Mouse (Mus musculus) megakaryocyte, embryonic 14.5 days (primary cell): ENCODE measurements around the gene Cytip. TPM values are rescaled to one million over a fixed set of nuclear protein-coding genes. Genes with fewer than 3 reads are reported as not detected.

ENCODE experiments used
- H3K27me3 ChIP-seq: replicated peaks from 2 replicates; pipeline ENCODE3; 2012; ENCODE audit warnings: inconsistent platforms
- H3K36me3 ChIP-seq: replicated peaks from 2 replicates; pipeline ENCODE3; 2012; ENCODE audit warnings: low read length, inconsistent platforms, mixed read lengths
- H3K4me1 ChIP-seq: 2 replicates; pipeline ENCODE4 v1.6.1; 2012; ENCODE audit warnings: inconsistent platforms
- H3K4me3 ChIP-seq: replicated peaks from 2 replicates; pipeline ENCODE3; 2012; ENCODE audit warnings: moderate library complexity, mild to moderate bottlenecking, inconsistent platforms
- H3K9me3 ChIP-seq: 2 replicates; pipeline ENCODE4 v1.6.1; 2012; ENCODE audit warnings: inconsistent platforms
- FLI1 ChIP-seq: IDR thresholded peaks from 2 replicates; pipeline ENCODE4 v1.6.1; 2012; ENCODE audit warnings: low read length, inconsistent platforms, mixed read lengths
- GATA1 ChIP-seq: IDR thresholded peaks from 3 replicates; pipeline ENCODE4 v1.6.1; 2012; ENCODE audit warnings: mixed read lengths, low read length, inconsistent platforms, borderline replicate concordance
- polyA plus RNA-seq: library from polyadenylated mRNA; stranded (reverse); fragments of >175 nt; gene quantifications from 2 replicates; pipeline ENCODE4 v1.2.3, GENCODE M21; 2012; ENCODE audit warnings: low replicate concordance; ENCODE audit not compliant: insufficient read depth

Gene Cytip
- polyA plus RNA-seq, 1 experiment = 2.8 TPM

GRCm38 (mm10) chr2:58155271-58156107 lies 39.8 kb downstream of the Cytip start:
- Histone ChIP-seq H3K4me1 (peaks cover 56% of the 10 kb centered on the region), H3K27me3 (no peaks in the 10 kb centered on the region), H3K4me3 (peak overlapping the region; percentile 88), H3K9me3 (no peaks in the 10 kb centered on the region), H3K36me3 (peaks cover 4% of the 10 kb centered on the region)
- TF ChIP-seq GATA1 (no peak), FLI1 (no peak)

- Histone ChIP-seq H3K4me1 (peaks cover 47% of the 10 kb centered on the region), H3K27me3 (no peaks in the 10 kb centered on the region), H3K9me3 (no peaks in the 10 kb centered on the region), H3K4me3 (no peak overlapping the region), H3K36me3 (peaks cover 10% of the 10 kb centered on the region)
- TF ChIP-seq GATA1 (no peak), FLI1 (no peak)
These were observed 40.8 kb downstream of the Cytip start for GRCm38 (mm10) chr2:58154555-58154954.

GRCm38 (mm10) chr2:58153742-58154141 lies 41.6 kb downstream of the Cytip start:
- H3K27me3 ChIP-seq = no peaks in the 10 kb centered on the region
- TF ChIP-seq FLI1 (no peak), GATA1 (no peak)
- no peaks in the 10 kb centered on the region for H3K9me3 ChIP-seq
- peaks cover 42% of the 10 kb centered on the region for H3K4me1 ChIP-seq
- H3K36me3 ChIP-seq = peaks cover 18% of the 10 kb centered on the region
- H3K4me3 ChIP-seq = no peak overlapping the region

GRCm38 (mm10) chr2:58149983-58150405 lies 45.3 kb downstream of the Cytip start:
- H3K9me3 ChIP-seq = no peaks in the 10 kb centered on the region
- H3K36me3 ChIP-seq = peaks cover 53% of the 10 kb centered on the region

GRCm38 (mm10) chr2:58146572-58146971 lies 48.8 kb downstream of the Cytip start:
- Histone ChIP-seq H3K9me3 (no peaks in the 10 kb centered on the region), H3K36me3 (peaks cover 72% of the 10 kb centered on the region), H3K4me3 (no peak overlapping the region), H3K27me3 (no peaks in the 10 kb centered on the region), H3K4me1 (no peaks in the 10 kb centered on the region; the same call in 1 of the 2 replicates)
- TF ChIP-seq GATA1 = no peak
- no peak for TF ChIP-seq FLI1

More at GRCm38 (mm10) chr2:58149983-58150405, 45.3 kb downstream of the Cytip start:
- Histone ChIP-seq H3K27me3 (no peaks in the 10 kb centered on the region), H3K4me3 (no peak overlapping the region), H3K4me1 (peaks cover 6% of the 10 kb centered on the region)
- TF ChIP-seq FLI1 (no peak), GATA1 (no peak)

- Histone ChIP-seq H3K4me1 (peaks cover 34% of the 10 kb centered on the region), H3K9me3 (no peaks in the 10 kb centered on the region), H3K4me3 (no peak overlapping the region), H3K27me3 (no peaks in the 10 kb centered on the region), H3K36me3 (peaks cover 39% of the 10 kb centered on the region)
- TF ChIP-seq GATA1 (no peak), FLI1 (no peak)
These were observed 54.8 kb downstream of the Cytip start for GRCm38 (mm10) chr2:58140531-58140930.

- no peak for TF ChIP-seq GATA1
- no peak for TF ChIP-seq FLI1
- Histone ChIP-seq H3K27me3 (no peaks in the 10 kb centered on the region), H3K36me3 (peaks cover 30% of the 10 kb centered on the region), H3K4me3 (no peak overlapping the region), H3K9me3 (no peaks in the 10 kb centered on the region), H3K4me1 (peaks cover 44% of the 10 kb centered on the region)
These were observed 56.7 kb downstream of the Cytip start for GRCm38 (mm10) chr2:58138611-58139010.

- Histone ChIP-seq H3K27me3 (no peaks in the 10 kb centered on the region), H3K9me3 (no peaks in the 10 kb centered on the region), H3K36me3 (peaks cover 34% of the 10 kb centered on the region), H3K4me1 (peaks cover 44% of the 10 kb centered on the region), H3K4me3 (peak overlapping the region; percentile 64)
- TF ChIP-seq GATA1 (no peak), FLI1 (no peak)
These were observed 57.7 kb downstream of the Cytip start for GRCm38 (mm10) chr2:58137676-58138075.

GRCm38 (mm10) chr2:58136526-58136925 lies 58.8 kb downstream of the Cytip start:
- Histone ChIP-seq H3K4me1 (peaks cover 44% of the 10 kb centered on the region), H3K9me3 (no peaks in the 10 kb centered on the region), H3K27me3 (no peaks in the 10 kb centered on the region), H3K36me3 (peaks cover 33% of the 10 kb centered on the region), H3K4me3 (no peak overlapping the region)
- no peak for TF ChIP-seq FLI1
- no peak; the same call in 2 of the 3 replicates for TF ChIP-seq GATA1

- Histone ChIP-seq H3K36me3 (peaks cover 33% of the 10 kb centered on the region), H3K4me1 (peaks cover 40% of the 10 kb centered on the region), H3K27me3 (no peaks in the 10 kb centered on the region), H3K4me3 (no peak overlapping the region), H3K9me3 (no peaks in the 10 kb centered on the region)
- TF ChIP-seq GATA1 = no peak
These were observed 60.3 kb downstream of the Cytip start for GRCm38 (mm10) chr2:58135061-58135463.
